Mouse (Mus musculus): ENCODE results near the gene Nrxn2. TPM values are rescaled to one million over a fixed set of nuclear protein-coding genes. Genes with fewer than 3 reads are reported as not detected.

Gene Nrxn2
- polyA plus RNA-seq, 1 experiment from 2014 or later = 2.8 TPM

GRCm38 (mm10) chr19:6485059-6485630 is 66.6 kb downstream of the Nrxn2 start:
- Histone ChIP-seq H3K9me3 (no peaks in the 10 kb centered on the region), H3K27ac (no peak overlapping the region), H3K4me2 (replicated peaks) (no peak overlapping the region), H3K27me3 (peaks cover 8% of the 10 kb centered on the region; the same call in 1 of the 2 replicates), H3K36me3 (no peaks in the 10 kb centered on the region), H3K9ac (no peak overlapping the region), H3K4me1 (no peaks in the 10 kb centered on the region), H3K4me3 (no peak overlapping the region)
- WGBS = 84% methylated on average over 13 of the region's 13 CpGs
- ATAC-seq (ENCODE audit: insufficient number of reproducible peaks, insufficient read depth, low FRiP score, low TSS enrichment) = no peak

DNA sequence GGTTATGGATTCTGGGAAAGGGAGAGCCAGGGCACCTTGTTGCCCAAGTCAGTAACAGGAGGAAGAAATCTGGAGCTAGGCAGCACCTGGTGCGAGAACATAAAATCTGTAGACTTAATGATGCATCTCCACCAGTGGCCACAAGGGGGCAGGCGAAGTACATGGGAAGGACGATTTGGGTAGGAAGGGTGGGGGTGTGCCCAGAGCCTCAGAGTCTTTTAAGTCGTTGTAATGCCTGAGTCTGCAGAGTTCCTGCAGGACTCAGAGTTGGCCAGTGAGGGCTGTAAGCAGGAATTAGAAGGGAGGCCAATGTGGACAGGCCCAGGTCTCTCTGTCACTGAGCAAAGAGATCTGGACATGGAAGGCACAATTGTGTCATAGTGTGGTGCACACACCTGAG is 70.5 kb downstream of the Nrxn2 start:
- H3K9ac ChIP-seq = no peak overlapping the region
- ATAC-seq (ENCODE audit: insufficient number of reproducible peaks, insufficient read depth, low FRiP score, low TSS enrichment) = no peak; the same call in 1 of the 2 replicates
- WGBS = under 1% methylated on average over 4 of the region's 4 CpGs
- no peaks in the 10 kb centered on the region for H3K4me1 ChIP-seq
- H3K36me3 ChIP-seq = no peaks in the 10 kb centered on the region
- H3K27me3 ChIP-seq = peaks cover 37% of the 10 kb centered on the region
- H3K4me3 ChIP-seq = no peak overlapping the region
- H3K4me2 ChIP-seq (replicated peaks) = no peak overlapping the region
- H3K27ac ChIP-seq = no peak overlapping the region
- no peaks in the 10 kb centered on the region for H3K9me3 ChIP-seq

DNA sequence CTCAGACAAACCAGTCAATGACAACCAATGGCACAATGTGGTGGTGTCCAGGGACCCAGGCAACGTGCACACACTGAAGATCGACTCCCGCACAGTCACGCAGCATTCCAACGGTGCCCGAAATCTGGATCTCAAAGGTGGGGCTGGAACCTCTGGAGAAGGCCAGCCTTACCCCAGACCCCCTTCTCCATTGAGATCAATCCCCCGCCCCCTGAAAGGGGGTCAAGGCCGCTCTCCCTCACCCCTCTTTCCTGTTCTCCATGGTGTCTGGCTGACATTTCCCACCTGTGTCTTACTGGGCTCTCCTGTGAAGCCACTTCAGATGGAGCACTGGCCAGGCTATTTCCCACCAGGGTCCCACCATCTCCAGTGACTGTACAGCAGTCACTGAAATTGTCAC is 73.0 kb downstream of the Nrxn2 start:
- Histone ChIP-seq H3K9me3 (no peaks in the 10 kb centered on the region), H3K4me1 (peaks cover 3% of the 10 kb centered on the region; the same call in 1 of the 2 replicates), H3K27ac (no peak overlapping the region), H3K36me3 (no peaks in the 10 kb centered on the region), H3K27me3 (peaks cover 62% of the 10 kb centered on the region), H3K4me3 (no peak overlapping the region), H3K4me2 (replicated peaks) (no peak overlapping the region), H3K9ac (no peak overlapping the region)
- 85% methylated on average over 8 of the region's 8 CpGs for WGBS
- no peak for ATAC-seq (ENCODE audit: insufficient number of reproducible peaks, insufficient read depth, low FRiP score, low TSS enrichment)

DNA sequence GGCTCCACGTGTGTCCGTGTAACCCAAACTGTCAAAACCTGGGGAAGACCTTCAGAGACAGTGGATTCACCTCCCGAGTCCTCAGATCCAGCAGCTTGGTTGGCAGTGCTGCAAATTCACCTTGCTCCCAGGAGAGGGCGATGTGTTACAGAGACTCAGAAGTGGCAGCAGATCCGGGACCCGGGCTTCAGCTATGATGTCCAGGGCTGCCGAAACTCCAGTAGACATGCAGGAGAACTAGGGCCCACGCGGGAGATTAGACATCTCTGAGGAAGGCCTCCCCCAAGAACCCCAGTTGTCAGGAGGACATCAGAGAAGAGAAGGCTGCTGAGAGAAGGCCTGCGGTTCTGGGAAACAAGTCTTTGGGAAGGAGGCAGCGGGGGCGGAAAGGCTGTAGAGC is 73.6 kb downstream of the Nrxn2 start:
- peaks cover 9% of the 10 kb centered on the region; the same call in 1 of the 2 replicates for H3K4me1 ChIP-seq
- H3K4me3 ChIP-seq = no peak overlapping the region
- H3K36me3 ChIP-seq = no peaks in the 10 kb centered on the region
- ATAC-seq (ENCODE audit: insufficient number of reproducible peaks, insufficient read depth, low FRiP score, low TSS enrichment) = no peak
- H3K27me3 ChIP-seq = peaks cover 68% of the 10 kb centered on the region
- H3K9ac ChIP-seq = no peak overlapping the region
- no peaks in the 10 kb centered on the region for H3K9me3 ChIP-seq
- 20% methylated on average over 12 of the region's 12 CpGs for WGBS
- H3K27ac ChIP-seq = no peak overlapping the region
- H3K4me2 ChIP-seq (replicated peaks) = no peak overlapping the region; the same call in 1 of the 2 replicates

DNA sequence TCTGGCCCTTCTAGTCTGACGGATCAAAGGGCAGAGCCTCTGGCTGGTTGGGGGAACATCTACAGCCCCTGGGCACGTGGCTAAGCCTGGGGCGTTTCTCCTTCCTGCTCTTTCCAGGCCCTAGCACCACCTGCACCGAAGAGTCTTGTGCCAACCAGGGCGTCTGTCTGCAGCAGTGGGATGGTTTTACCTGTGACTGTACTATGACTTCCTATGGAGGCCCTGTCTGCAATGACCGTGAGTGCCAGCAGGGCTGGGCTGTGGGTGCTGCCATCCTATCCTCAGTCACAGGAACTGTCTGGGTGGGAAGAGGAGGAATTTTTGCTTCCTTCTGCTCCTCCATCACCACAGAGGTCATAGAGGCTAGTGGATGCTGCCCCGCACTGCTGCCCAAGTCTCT is 74.7 kb downstream of the Nrxn2 start:
- no peaks in the 10 kb centered on the region for H3K9me3 ChIP-seq
- H3K36me3 ChIP-seq = no peaks in the 10 kb centered on the region
- H3K4me2 ChIP-seq (replicated peaks) = no peak overlapping the region
- 78% methylated on average over 7 of the region's 7 CpGs for WGBS
- H3K9ac ChIP-seq = no peak overlapping the region
- no peak overlapping the region for H3K27ac ChIP-seq
- ATAC-seq (ENCODE audit: insufficient number of reproducible peaks, insufficient read depth, low FRiP score, low TSS enrichment) = no peak
- peaks cover 75% of the 10 kb centered on the region for H3K27me3 ChIP-seq
- H3K4me3 ChIP-seq = no peak overlapping the region
- H3K4me1 ChIP-seq = peaks cover 15% of the 10 kb centered on the region; the same call in 1 of the 2 replicates

GRCm38 (mm10) chr19:6494032-6494431 is 75.5 kb downstream of the Nrxn2 start:
- Histone ChIP-seq H3K27me3 (peaks cover 83% of the 10 kb centered on the region), H3K4me1 (peaks cover 15% of the 10 kb centered on the region; the same call in 1 of the 2 replicates), H3K36me3 (no peaks in the 10 kb centered on the region), H3K4me2 (replicated peaks) (no peak overlapping the region), H3K9me3 (no peaks in the 10 kb centered on the region), H3K27ac (no peak overlapping the region), H3K4me3 (no peak overlapping the region), H3K9ac (no peak overlapping the region)
- 76% methylated on average over 7 of the region's 7 CpGs for WGBS
- no peak for ATAC-seq (ENCODE audit: insufficient number of reproducible peaks, insufficient read depth, low FRiP score, low TSS enrichment)

- Histone ChIP-seq H3K9me3 (no peaks in the 10 kb centered on the region), H3K4me3 (no peak overlapping the region), H3K36me3 (no peaks in the 10 kb centered on the region), H3K27ac (no peak overlapping the region), H3K27me3 (peaks cover 89% of the 10 kb centered on the region), H3K4me2 (replicated peaks) (no peak overlapping the region), H3K9ac (no peak overlapping the region), H3K4me1 (peaks cover 15% of the 10 kb centered on the region; the same call in 1 of the 2 replicates)
- ATAC-seq (ENCODE audit: insufficient number of reproducible peaks, insufficient read depth, low FRiP score, low TSS enrichment) = no peak
- WGBS = 65% methylated on average over 18 of the region's 18 CpGs
Measured at GRCm38 (mm10) chr19:6494504-6495170, 76.1 kb downstream of the Nrxn2 start.

DNA sequence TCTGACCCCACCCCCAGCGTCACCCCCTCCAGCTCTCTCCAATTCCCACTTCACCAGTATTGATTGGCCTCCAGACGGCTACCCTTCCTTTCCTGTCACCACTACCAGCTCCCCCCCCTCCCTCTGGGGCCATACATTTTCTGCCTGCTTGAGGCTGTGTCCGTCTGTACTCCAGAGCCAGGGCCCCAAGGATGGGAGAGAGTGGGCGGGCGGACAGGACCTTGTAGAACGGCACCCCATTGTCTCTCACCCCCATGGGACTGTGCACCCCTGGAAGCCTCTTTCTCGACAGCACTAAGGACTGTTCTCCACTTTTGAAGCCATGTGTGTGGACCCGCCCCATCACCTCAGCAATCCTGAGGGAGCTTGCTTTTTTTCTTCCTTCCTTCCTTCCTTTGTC is 77.2 kb downstream of the Nrxn2 start:
- no peak overlapping the region for H3K4me2 ChIP-seq (replicated peaks)
- no peaks in the 10 kb centered on the region for H3K9me3 ChIP-seq
- H3K27ac ChIP-seq = no peak overlapping the region
- no peak overlapping the region for H3K9ac ChIP-seq
- no peak for ATAC-seq (ENCODE audit: insufficient number of reproducible peaks, insufficient read depth, low FRiP score, low TSS enrichment)
- no peaks in the 10 kb centered on the region for H3K36me3 ChIP-seq
- H3K4me1 ChIP-seq = peaks cover 15% of the 10 kb centered on the region; the same call in 1 of the 2 replicates
- WGBS = 36% methylated on average over 8 of the region's 8 CpGs
- H3K27me3 ChIP-seq = peaks cover 92% of the 10 kb centered on the region
- no peak overlapping the region for H3K4me3 ChIP-seq

DNA sequence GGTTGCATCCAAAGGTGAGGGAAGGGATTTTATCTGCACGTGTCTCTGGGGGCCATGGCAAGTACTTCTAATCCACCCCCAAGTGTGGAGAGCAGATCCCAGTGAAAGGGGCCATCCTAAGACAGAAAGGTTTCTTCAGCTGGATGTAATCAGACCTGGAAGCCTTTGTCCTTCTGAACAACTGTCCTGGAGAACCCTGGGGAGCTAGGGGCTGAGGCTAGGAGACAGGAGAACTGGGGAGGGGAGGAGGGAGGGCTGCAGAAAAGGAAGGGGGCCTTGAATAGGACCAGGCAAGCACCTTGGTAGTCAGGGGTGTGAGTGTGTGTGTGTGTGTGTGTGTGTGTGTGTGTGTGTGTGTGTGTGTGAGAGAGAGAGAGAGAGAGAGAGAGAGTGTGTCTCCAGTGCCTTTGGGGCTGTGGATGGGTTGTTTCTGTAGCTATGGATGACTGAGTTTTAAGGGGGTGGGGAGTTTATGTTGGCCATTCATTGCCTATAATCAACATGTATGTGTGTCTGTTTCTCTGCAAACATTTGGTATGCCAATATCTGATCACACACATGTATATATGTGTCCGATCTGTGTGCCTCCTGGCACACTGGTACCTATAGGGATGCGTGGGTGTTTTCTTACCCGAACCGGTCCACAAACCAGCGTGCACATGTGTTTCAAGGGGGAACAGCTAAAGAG is 78.1 kb downstream of the Nrxn2 start:
- H3K36me3 ChIP-seq = no peaks in the 10 kb centered on the region
- no peak overlapping the region for H3K9ac ChIP-seq
- peak overlapping the region; percentile 55 for H3K4me3 ChIP-seq
- peaks cover 18% of the 10 kb centered on the region; the same call in 1 of the 2 replicates for H3K4me1 ChIP-seq
- H3K27me3 ChIP-seq = peaks cover 94% of the 10 kb centered on the region
- no peak for ATAC-seq (ENCODE audit: insufficient number of reproducible peaks, insufficient read depth, low FRiP score, low TSS enrichment)
- peak overlapping the region; percentile 92 for H3K4me2 ChIP-seq (replicated peaks)
- WGBS = 5% methylated on average over 6 of the region's 6 CpGs
- H3K27ac ChIP-seq = no peak overlapping the region
- no peaks in the 10 kb centered on the region for H3K9me3 ChIP-seq

- Histone ChIP-seq H3K27ac (no peak overlapping the region), H3K9ac (peak overlapping the region; percentile 60), H3K4me1 (peaks cover 24% of the 10 kb centered on the region)
Measured at GRCm38 (mm10) chr19:6497150-6497801, 78.7 kb downstream of the Nrxn2 start.

DNA sequence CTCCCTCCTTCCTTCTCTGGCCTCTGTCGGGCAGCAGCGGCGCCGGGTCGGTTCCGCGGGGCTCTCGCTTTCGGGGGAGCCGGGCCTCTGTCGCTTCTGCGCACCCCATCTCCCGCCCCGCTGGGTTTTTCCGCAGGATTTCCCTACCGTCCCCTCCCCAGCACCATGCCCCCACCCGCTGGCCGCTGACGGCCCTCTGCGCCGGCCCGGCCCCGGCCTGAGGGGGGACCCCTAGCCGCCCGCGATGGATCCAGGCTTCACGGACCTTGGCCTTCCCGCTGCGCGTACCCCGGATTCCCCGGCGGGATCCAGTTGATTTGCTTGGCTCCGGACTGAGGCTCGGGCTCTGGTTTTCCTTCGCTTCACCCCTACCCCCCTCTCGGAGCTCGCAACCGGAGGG is 79.3 kb downstream of the Nrxn2 start:
- Histone ChIP-seq H3K36me3 (no peaks in the 10 kb centered on the region), H3K4me1 (peaks cover 26% of the 10 kb centered on the region), H3K4me2 (replicated peaks) (peak overlapping the region; percentile 92), H3K9ac (peak overlapping the region; percentile 60), H3K27ac (no peak overlapping the region), H3K4me3 (peak overlapping the region; percentile 55), H3K9me3 (no peaks in the 10 kb centered on the region), H3K27me3 (peaks cover 99% of the 10 kb centered on the region)
- ATAC-seq (ENCODE audit: insufficient number of reproducible peaks, insufficient read depth, low FRiP score, low TSS enrichment) = no peak
- 2% methylated on average over 37 of the region's 39 CpGs for WGBS

More at GRCm38 (mm10) chr19:6497150-6497801, 78.7 kb downstream of the Nrxn2 start:
- Histone ChIP-seq H3K27me3 (peaks cover 99% of the 10 kb centered on the region), H3K4me3 (peak overlapping the region; percentile 55), H3K36me3 (no peaks in the 10 kb centered on the region), H3K9me3 (no peaks in the 10 kb centered on the region), H3K4me2 (replicated peaks) (peak overlapping the region; percentile 92)
- 0 out of 2 replicates have a peak, but pooled peaks have one; percentile 10 for ATAC-seq (ENCODE audit: insufficient number of reproducible peaks, insufficient read depth, low FRiP score, low TSS enrichment)
- 0% methylated on average over 6 of the region's 39 CpGs for WGBS
